Mouse (Mus musculus) liver, embryonic 12.5 days (tissue): ENCODE data around the gene Shroom4. TPM values are rescaled to one million over a fixed set of nuclear protein-coding genes. Genes with fewer than 3 reads are reported as not detected.
"Not testable (repeated sequence)": the region's sequence is repeated elsewhere in the genome, so short reads cannot be mapped to it uniquely, and the experiment has no call there.

Source experiments
- ATAC-seq: fragments of 200-750 bp; cut with Nextera tagmentation; 2 replicates; pipeline ENCODE4 v1.8.0; 2017; ENCODE audit warnings: moderate number of reproducible peaks, mild to moderate bottlenecking, moderate library complexity
- H3K27ac ChIP-seq: fragments of 300-500 bp; sonication (generic); 2 replicates; pipeline ENCODE4 v1.5.1; 2016; ENCODE audit warnings: mild to moderate bottlenecking
- H3K27me3 ChIP-seq: fragments of 300-500 bp; sonication (generic); replicated peaks from 2 replicates; pipeline ENCODE4 v1.6.1; 2016; ENCODE audit warnings: mild to moderate bottlenecking, moderate library complexity
- H3K36me3 ChIP-seq: fragments of 300-500 bp; sonication (generic); 2 replicates; pipeline ENCODE4 v1.6.1; 2016; ENCODE audit warnings: mild to moderate bottlenecking, moderate library complexity
- H3K4me1 ChIP-seq: fragments of 300-500 bp; sonication (generic); 2 replicates; pipeline ENCODE4 v1.6.1; 2016
- H3K4me2 ChIP-seq: fragments of 300-500 bp; sonication (generic); 2 replicates; pipeline ENCODE4 v1.6.1; 2016; ENCODE audit warnings: mild to moderate bottlenecking, moderate library complexity
- H3K4me3 ChIP-seq: fragments of 300-500 bp; sonication (generic); 2 replicates; pipeline ENCODE4 v1.5.1; 2016; ENCODE audit warnings: mild to moderate bottlenecking, moderate library complexity
- H3K9ac ChIP-seq: fragments of 300-500 bp; sonication (generic); 2 replicates; pipeline ENCODE4 v1.6.1; 2016; ENCODE audit warnings: mild to moderate bottlenecking, moderate library complexity
- H3K9me3 ChIP-seq: fragments of 300-500 bp; sonication (generic); replicated peaks from 2 replicates; pipeline ENCODE4 v1.6.1; 2016; ENCODE audit warnings: mild to moderate bottlenecking, moderate library complexity
- WGBS: fragments of 180-500 bp; shearing (Covaris S2); methylation state at CpG from one replicate; pipeline ENCODE4 v1.1.7; 2016; ENCODE audit not compliant: insufficient replicate concordance; 5-methylcytosine and 5-hydroxymethylcytosine counted together
- polyA plus RNA-seq: library from polyadenylated mRNA; unstranded; fragments of >200 nt; fragmentation: Nextera tagmentation; extraction: Ambion mirVana; gene quantifications from 2 replicates; pipeline ENCODE4 v1.2.1, GENCODE M21; 2016

Shroom4 gene
- polyA plus RNA-seq, 1 experiment from 2014 or later = 1.2 TPM

- WGBS = 18% methylated on average over 4 of the region's 4 CpGs
- no peaks in the 10 kb centered on the region for H3K36me3 ChIP-seq
- H3K27ac ChIP-seq = no peak overlapping the region
- H3K9me3 ChIP-seq = no peaks in the 10 kb centered on the region
- H3K4me3 ChIP-seq = no peak overlapping the region
- H3K4me2 ChIP-seq = no peak overlapping the region
- ATAC-seq = no peak
- no peak overlapping the region for H3K9ac ChIP-seq
- no peaks in the 10 kb centered on the region for H3K27me3 ChIP-seq
- H3K4me1 ChIP-seq = no peaks in the 10 kb centered on the region
Observed at GRCm38 (mm10) chrX:6418140-6418539, 18.5 kb downstream of the Shroom4 start.

DNA sequence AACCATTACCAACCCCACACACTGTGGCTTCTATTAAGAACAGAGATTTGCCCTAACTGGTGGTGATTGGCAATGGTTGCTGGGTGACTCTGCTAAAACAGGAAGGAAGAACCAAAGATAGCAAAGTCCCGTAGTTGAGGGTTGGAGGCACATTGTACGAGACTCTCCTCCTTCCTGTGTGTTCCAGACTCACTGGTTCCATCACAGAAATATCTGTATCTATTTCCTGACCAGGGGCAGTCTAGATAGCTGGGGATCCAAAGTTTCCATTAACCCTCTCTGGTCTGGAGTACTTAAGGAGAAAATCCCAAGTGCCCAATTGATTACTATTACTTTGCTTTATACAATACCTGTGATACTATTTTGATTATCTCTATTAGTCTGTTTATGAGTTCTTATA is 35.6 kb downstream of the Shroom4 start:
- no peaks in the 10 kb centered on the region for H3K4me1 ChIP-seq
- WGBS = 39% methylated on average over 2 of the region's 2 CpGs
- no peaks in the 10 kb centered on the region for H3K9me3 ChIP-seq
- H3K27me3 ChIP-seq = no peaks in the 10 kb centered on the region
- no peak overlapping the region for H3K27ac ChIP-seq
- no peak overlapping the region for H3K4me3 ChIP-seq
- H3K36me3 ChIP-seq = no peaks in the 10 kb centered on the region
- no peak overlapping the region for H3K9ac ChIP-seq
- no peak for ATAC-seq
- no peak overlapping the region for H3K4me2 ChIP-seq

- no peak overlapping the region for H3K4me2 ChIP-seq
- no peaks in the 10 kb centered on the region for H3K27me3 ChIP-seq
- H3K9me3 ChIP-seq = no peaks in the 10 kb centered on the region
- H3K27ac ChIP-seq = no peak overlapping the region
- no peaks in the 10 kb centered on the region for H3K4me1 ChIP-seq
- H3K9ac ChIP-seq = no peak overlapping the region
- 54% methylated on average over 1 of the region's 1 CpGs for WGBS
- H3K36me3 ChIP-seq = no peaks in the 10 kb centered on the region
- no peak overlapping the region for H3K4me3 ChIP-seq
- no peak for ATAC-seq
Observed at GRCm38 (mm10) chrX:6446422-6446821, 46.8 kb downstream of the Shroom4 start.

DNA sequence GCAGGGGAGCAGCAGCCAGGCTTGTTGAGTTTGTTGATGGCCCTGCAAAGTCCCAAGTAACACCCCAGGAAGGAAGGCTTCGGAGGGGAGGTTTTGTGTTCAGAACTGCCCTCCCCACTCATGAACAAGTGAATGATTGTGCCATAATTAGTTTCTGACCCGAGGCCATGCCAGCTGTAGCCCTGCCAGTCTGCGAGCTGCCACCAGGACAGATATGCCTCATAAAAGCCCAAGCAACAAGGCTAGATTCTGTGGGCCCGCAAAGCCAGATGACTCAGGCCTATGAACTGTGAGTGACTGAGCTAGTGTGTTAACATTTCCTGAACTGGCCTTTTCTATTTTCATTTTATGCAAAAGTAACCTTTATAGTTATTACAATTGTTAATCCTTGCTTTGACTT is 48.3 kb downstream of the Shroom4 start:
- WGBS = 78% methylated on average over 4 of the region's 4 CpGs
- Histone ChIP-seq H3K27me3 (no peaks in the 10 kb centered on the region), H3K4me2 (no peak overlapping the region), H3K36me3 (no peaks in the 10 kb centered on the region), H3K27ac (no peak overlapping the region), H3K4me1 (no peaks in the 10 kb centered on the region), H3K9me3 (no peaks in the 10 kb centered on the region), H3K9ac (no peak overlapping the region), H3K4me3 (no peak overlapping the region)
- ATAC-seq = no peak

DNA sequence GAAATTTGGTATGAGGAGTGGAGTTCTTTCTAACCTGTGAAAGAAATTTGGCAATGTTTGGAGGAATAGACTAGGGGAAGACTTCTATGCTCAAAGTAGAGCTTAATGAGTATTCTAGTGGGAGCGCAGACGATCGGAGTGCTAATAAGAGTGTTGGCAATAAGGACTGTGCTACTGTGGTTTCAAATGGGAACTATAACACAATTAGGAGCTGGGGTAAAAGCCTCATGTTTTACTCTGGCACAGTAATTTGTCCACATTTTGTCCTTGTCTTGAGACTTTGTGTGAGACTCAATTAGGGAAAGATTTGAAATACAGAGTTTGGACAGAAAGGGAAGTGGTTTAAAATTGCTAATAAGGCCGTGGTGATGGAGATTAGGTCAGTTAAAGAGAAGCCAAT is 53.6 kb downstream of the Shroom4 start:
- H3K27me3 ChIP-seq = no peaks in the 10 kb centered on the region
- ATAC-seq = no peak
- H3K9me3 ChIP-seq = no peaks in the 10 kb centered on the region
- H3K4me2 ChIP-seq = no peak overlapping the region
- H3K9ac ChIP-seq = no peak overlapping the region
- 80% methylated on average over 4 of the region's 4 CpGs for WGBS
- H3K27ac ChIP-seq = no peak overlapping the region
- H3K36me3 ChIP-seq = no peaks in the 10 kb centered on the region
- no peaks in the 10 kb centered on the region for H3K4me1 ChIP-seq
- no peak overlapping the region for H3K4me3 ChIP-seq

- not testable (repeated sequence) for H3K9ac ChIP-seq, H3K4me3 ChIP-seq, ATAC-seq, H3K9me3 ChIP-seq, H3K4me2 ChIP-seq, H3K4me1 ChIP-seq, H3K36me3 ChIP-seq, H3K27me3 ChIP-seq, H3K27ac ChIP-seq
- no CpG with 5 or more reads among the region's 1 CpGs for WGBS
Observed at GRCm38 (mm10) chrX:6469251-6469650, 69.6 kb downstream of the Shroom4 start.

GRCm38 (mm10) chrX:6472563-6472962 is 72.9 kb downstream of the Shroom4 start:
- not testable (repeated sequence) for H3K9me3 ChIP-seq, H3K4me3 ChIP-seq, H3K27ac ChIP-seq, H3K9ac ChIP-seq, H3K36me3 ChIP-seq, H3K4me2 ChIP-seq, H3K27me3 ChIP-seq, ATAC-seq, H3K4me1 ChIP-seq
- WGBS = no CpG with 5 or more reads among the region's 1 CpGs

DNA sequence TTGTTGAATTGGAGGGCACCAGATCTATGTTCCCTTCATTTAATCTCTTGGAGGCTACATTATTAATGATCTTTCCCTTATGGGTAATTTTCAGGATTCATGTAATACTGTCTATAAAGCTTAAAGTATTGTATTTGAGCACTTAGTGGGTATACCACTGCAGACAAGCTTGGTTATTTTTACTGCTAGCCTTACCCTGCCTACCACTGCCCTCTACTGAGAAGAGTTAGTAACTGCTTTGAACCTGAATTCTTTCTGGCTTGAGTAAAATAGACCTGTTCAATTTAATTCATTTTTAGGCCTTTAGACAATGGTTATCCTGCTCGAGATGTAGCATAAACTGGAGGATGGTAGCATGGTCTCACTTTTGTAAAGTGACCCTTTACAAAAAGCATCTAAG is 75.5 kb downstream of the Shroom4 start:
- no peak overlapping the region for H3K4me2 ChIP-seq
- no peak for ATAC-seq
- H3K4me1 ChIP-seq = no peaks in the 10 kb centered on the region
- no peaks in the 10 kb centered on the region for H3K9me3 ChIP-seq
- 26% methylated on average over 1 of the region's 1 CpGs for WGBS
- no peak overlapping the region for H3K4me3 ChIP-seq
- H3K27ac ChIP-seq = no peak overlapping the region
- no peaks in the 10 kb centered on the region for H3K36me3 ChIP-seq
- no peaks in the 10 kb centered on the region for H3K27me3 ChIP-seq
- no peak overlapping the region for H3K9ac ChIP-seq

DNA sequence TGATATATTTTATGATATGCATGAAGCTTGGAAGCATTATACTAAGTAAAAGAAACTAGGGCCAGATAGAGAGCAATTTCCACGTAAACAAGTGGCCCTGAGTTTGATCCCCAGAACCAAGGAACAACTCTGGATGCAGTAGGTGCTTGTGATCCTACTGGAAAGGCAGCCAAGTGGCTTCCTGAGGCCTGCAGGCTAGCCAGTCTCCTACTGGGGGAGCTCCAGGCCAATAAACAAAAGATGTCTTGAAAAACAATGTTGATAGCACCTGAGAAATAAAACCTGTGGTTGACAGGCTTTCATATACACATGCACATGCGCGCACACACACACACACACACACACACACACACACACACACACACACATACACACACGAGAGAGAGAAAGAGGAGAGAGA is 82.6 kb downstream of the Shroom4 start:
- H3K9ac ChIP-seq = no peak overlapping the region
- H3K4me2 ChIP-seq = no peak overlapping the region
- H3K27me3 ChIP-seq = no peaks in the 10 kb centered on the region
- H3K4me1 ChIP-seq = no peaks in the 10 kb centered on the region
- H3K36me3 ChIP-seq = no peaks in the 10 kb centered on the region
- H3K9me3 ChIP-seq = no peaks in the 10 kb centered on the region
- no peak overlapping the region for H3K4me3 ChIP-seq
- no peak overlapping the region for H3K27ac ChIP-seq
- ATAC-seq = no peak
- WGBS = 73% methylated on average over 4 of the region's 4 CpGs

- Histone ChIP-seq H3K27me3 (no peaks in the 10 kb centered on the region), H3K4me3 (no peak overlapping the region), H3K4me1 (no peaks in the 10 kb centered on the region), H3K27ac (no peak overlapping the region), H3K9me3 (no peaks in the 10 kb centered on the region), H3K9ac (no peak overlapping the region), H3K4me2 (no peak overlapping the region), H3K36me3 (no peaks in the 10 kb centered on the region)
- 58% methylated on average over 8 of the region's 8 CpGs for WGBS
- no peak for ATAC-seq
Observed at GRCm38 (mm10) chrX:6483817-6484216, 84.2 kb downstream of the Shroom4 start.

GRCm38 (mm10) chrX:6490433-6490832 is 90.8 kb downstream of the Shroom4 start:
- Histone ChIP-seq H3K4me1 (no peaks in the 10 kb centered on the region), H3K4me3 (no peak overlapping the region), H3K27ac (no peak overlapping the region), H3K27me3 (no peaks in the 10 kb centered on the region), H3K9me3 (no peaks in the 10 kb centered on the region), H3K36me3 (no peaks in the 10 kb centered on the region), H3K4me2 (no peak overlapping the region), H3K9ac (no peak overlapping the region)
- no peak for ATAC-seq
- WGBS = 70% methylated on average over 4 of the region's 4 CpGs

DNA sequence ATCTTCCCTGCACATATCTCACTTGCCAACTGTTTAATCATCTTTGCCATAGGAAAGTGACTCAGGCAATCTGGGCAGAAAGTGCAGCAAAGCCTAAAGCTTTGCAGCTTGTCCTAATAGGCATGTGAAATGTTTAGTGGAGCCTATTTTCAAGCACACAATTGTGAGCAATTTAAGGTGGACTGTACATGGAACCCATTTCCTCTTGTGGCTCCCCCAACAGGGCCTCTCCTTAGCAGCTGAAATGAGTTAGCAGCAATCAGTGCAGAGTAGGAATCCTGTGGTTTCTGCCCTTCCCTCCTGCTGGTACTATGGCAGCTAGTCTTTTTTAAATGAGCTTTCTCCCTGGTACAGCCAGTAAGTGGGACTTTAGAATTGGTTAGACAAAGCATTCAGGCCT is 95.8 kb downstream of the Shroom4 start:
- no peak overlapping the region for H3K27ac ChIP-seq
- no peaks in the 10 kb centered on the region for H3K9me3 ChIP-seq
- no peak overlapping the region for H3K4me2 ChIP-seq
- no peaks in the 10 kb centered on the region for H3K27me3 ChIP-seq
- H3K4me3 ChIP-seq = no peak overlapping the region
- H3K36me3 ChIP-seq = no peaks in the 10 kb centered on the region
- no peak overlapping the region for H3K9ac ChIP-seq
- no peaks in the 10 kb centered on the region for H3K4me1 ChIP-seq
- ATAC-seq = no peak

DNA sequence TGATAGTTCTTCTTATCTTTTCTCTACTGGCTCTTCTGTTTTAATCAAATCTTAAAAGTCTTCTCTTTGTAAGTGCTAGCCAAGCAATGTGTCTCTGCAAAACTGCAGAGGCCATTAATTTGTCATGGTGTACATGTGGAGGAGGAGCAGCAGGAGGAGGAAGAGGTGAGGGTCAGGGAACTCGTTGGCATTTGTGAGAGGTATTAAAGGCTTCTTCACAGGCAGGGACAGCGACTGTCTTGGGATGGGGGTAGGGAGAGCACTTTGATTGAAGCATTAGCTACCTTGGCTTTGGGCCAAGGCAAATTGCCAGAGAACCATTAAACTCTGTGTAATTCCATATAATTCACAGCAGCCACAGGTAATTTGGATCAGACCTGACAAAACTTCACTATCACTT is 96.7 kb downstream of the Shroom4 start:
- no peak for ATAC-seq
- H3K4me2 ChIP-seq = no peak overlapping the region
- H3K9me3 ChIP-seq = no peaks in the 10 kb centered on the region
- H3K4me1 ChIP-seq = no peaks in the 10 kb centered on the region
- no peaks in the 10 kb centered on the region for H3K36me3 ChIP-seq
- 36% methylated on average over 2 of the region's 2 CpGs for WGBS
- no peak overlapping the region for H3K27ac ChIP-seq
- no peaks in the 10 kb centered on the region for H3K27me3 ChIP-seq
- H3K9ac ChIP-seq = no peak overlapping the region
- H3K4me3 ChIP-seq = no peak overlapping the region
